Mouse (Mus musculus) cerebral cortex, adult 2 months (tissue): ENCODE data around the gene Txn1.

Source experiments
- WGBS: fragments of 180-500 bp; shearing (Covaris S2); methylation state at CpG from one replicate; pipeline ENCODE4 v1.1.7; 2018; 5-methylcytosine and 5-hydroxymethylcytosine counted together

Txn1 gene

GRCm38 (mm10) chr4:57895902-57896301, 60.3 kb downstream of the Txn1 start:
- WGBS, result 68% methylated on average over 6 of the region's 6 CpGs

- 74% methylated on average over 5 of the region's 5 CpGs for WGBS
Measured at GRCm38 (mm10) chr4:57895140-57895539, 61.1 kb downstream of the Txn1 start.
